Mouse (Mus musculus): Measurements from ENCODE around the gene Iqcf4.

DNA sequence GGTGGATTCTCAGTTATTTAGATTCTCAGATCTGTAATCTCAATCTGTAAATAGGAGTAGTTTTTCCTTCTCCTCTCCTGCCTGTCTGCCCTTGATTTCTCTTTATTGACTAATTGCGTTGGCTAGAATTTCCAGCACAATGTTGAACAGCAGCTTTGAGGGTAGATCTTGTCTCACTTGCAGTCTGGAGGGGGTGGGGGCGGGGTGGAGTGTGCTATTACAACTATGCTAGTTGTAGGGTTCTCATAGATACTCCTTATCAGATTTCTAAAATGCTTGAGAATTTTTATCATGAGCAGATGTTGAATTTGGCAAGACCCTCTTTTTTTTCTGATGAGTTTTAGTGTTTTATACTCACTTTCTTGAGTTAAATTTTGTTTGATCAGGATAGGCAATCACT, 51.4 kb downstream of the Iqcf4 start:
- TF ChIP-seq POLR2A (IDR thresholded peaks at IDR 0.05; ENCODE audit: insufficient read depth, low read length) (no peak), CTCF (IDR thresholded peaks at IDR 0.05; ENCODE audit: low read depth, low read length) (no peak), EP300 (IDR thresholded peaks at IDR 0.05; ENCODE audit: insufficient read depth, low read depth, low read length) (no peak)
